Mouse (Mus musculus): ENCODE results near the gene Csf1.

Gene Csf1

GRCm38 (mm10) chr3:107781304-107781703, 21.0 kb upstream of the Csf1 start:
- no peak for DNase-seq

GRCm38 (mm10) chr3:107778016-107778415, 17.7 kb upstream of the Csf1 start:
- DNase-seq = no peak

- no peak for DNase-seq
Observed at GRCm38 (mm10) chr3:107776295-107776694, 16.0 kb upstream of the Csf1 start.

- DNase-seq = no peak
Observed at GRCm38 (mm10) chr3:107775736-107776135, 15.5 kb upstream of the Csf1 start.

- no peak for DNase-seq
Observed at GRCm38 (mm10) chr3:107775056-107775455, 14.8 kb upstream of the Csf1 start.

GRCm38 (mm10) chr3:107772860-107773259, 12.6 kb upstream of the Csf1 start:
- DNase-seq = no peak

- DNase-seq = no peak
Observed at GRCm38 (mm10) chr3:107769692-107770091, 9.4 kb upstream of the Csf1 start.

GRCm38 (mm10) chr3:107768104-107768989, 8.1 kb upstream of the Csf1 start:
- no peak for DNase-seq

GRCm38 (mm10) chr3:107766804-107767203, 6.5 kb upstream of the Csf1 start:
- DNase-seq = no peak

- no peak for DNase-seq
Observed at GRCm38 (mm10) chr3:107765979-107766378, 5.7 kb upstream of the Csf1 start.

GRCm38 (mm10) chr3:107763552-107763951, 3.3 kb upstream of the Csf1 start:
- DNase-seq = no peak

- no peak for DNase-seq
Observed at GRCm38 (mm10) chr3:107761446-107761845, 1.2 kb upstream of the Csf1 start.

- DNase-seq = no peak
Observed at GRCm38 (mm10) chr3:107760771-107761170, 502 bp upstream of the Csf1 start.

- no peak for DNase-seq
Observed at GRCm38 (mm10) chr3:107758638-107759037, 1.6 kb downstream of the Csf1 start.

GRCm38 (mm10) chr3:107758176-107758575, 2.1 kb downstream of the Csf1 start:
- DNase-seq = no peak

GRCm38 (mm10) chr3:107757365-107758129, 2.7 kb downstream of the Csf1 start:
- DNase-seq = no peak

GRCm38 (mm10) chr3:107756481-107756866, 3.8 kb downstream of the Csf1 start:
- no peak for DNase-seq

- no peak for DNase-seq
Observed at GRCm38 (mm10) chr3:107755702-107756480, 4.4 kb downstream of the Csf1 start.

GRCm38 (mm10) chr3:107754632-107755031, 5.6 kb downstream of the Csf1 start:
- DNase-seq = peak; percentile 42 to 63

GRCm38 (mm10) chr3:107751607-107752006, 8.7 kb downstream of the Csf1 start:
- no peak for DNase-seq

GRCm38 (mm10) chr3:107750775-107751540, 9.3 kb downstream of the Csf1 start:
- no peak for DNase-seq

GRCm38 (mm10) chr3:107749446-107749845, 10.8 kb downstream of the Csf1 start:
- no peak for DNase-seq

Measured in kidney, adult 8-10 months (tissue).